Mouse (Mus musculus) neural tube, embryonic 13.5 days (tissue): ENCODE measurements around the gene Pex14. TPM values are rescaled to one million over a fixed set of nuclear protein-coding genes. Genes with fewer than 3 reads are reported as not detected.

ENCODE experiments used
- ATAC-seq: fragments of 200-750 bp; cut with Nextera tagmentation; 2 replicates; pipeline ENCODE4 v1.8.0; 2017; ENCODE audit warnings: low read depth, mild to moderate bottlenecking, moderate TSS enrichment, moderate library complexity
- H3K27ac ChIP-seq: fragments of 300-500 bp; sonication (generic); replicated peaks from 2 replicates; pipeline ENCODE4 v1.5.1; 2015; ENCODE audit warnings: moderate library complexity, mild to moderate bottlenecking, inconsistent platforms
- H3K27me3 ChIP-seq: fragments of 300-500 bp; sonication (generic); 2 replicates; pipeline ENCODE4 v1.6.1; 2015; ENCODE audit warnings: mild to moderate bottlenecking, inconsistent platforms
- H3K36me3 ChIP-seq: fragments of 300-500 bp; sonication (generic); 2 replicates; pipeline ENCODE4 v1.6.1; 2015; ENCODE audit warnings: mild to moderate bottlenecking, inconsistent platforms
- H3K4me1 ChIP-seq: fragments of 300-500 bp; sonication (generic); replicated peaks from 2 replicates; pipeline ENCODE4 v1.6.1; 2015; ENCODE audit warnings: inconsistent platforms
- H3K4me2 ChIP-seq: fragments of 300-500 bp; sonication (generic); 2 replicates; pipeline ENCODE4 v1.6.1; 2015; ENCODE audit warnings: inconsistent platforms, mild to moderate bottlenecking, moderate library complexity
- H3K4me3 ChIP-seq: fragments of 300-500 bp; sonication (generic); 2 replicates; pipeline ENCODE4 v1.5.1; 2015; ENCODE audit warnings: mild to moderate bottlenecking, inconsistent platforms
- H3K9ac ChIP-seq: fragments of 300-500 bp; sonication (generic); 2 replicates; pipeline ENCODE4 v1.6.1; 2015; ENCODE audit warnings: moderate library complexity, mild to moderate bottlenecking, inconsistent platforms
- H3K9me3 ChIP-seq: fragments of 300-500 bp; sonication (generic); 2 replicates; pipeline ENCODE4 v1.6.1; 2016; ENCODE audit warnings: inconsistent platforms
- WGBS: fragments of 180-500 bp; shearing (Covaris S2); methylation state at CpG from one replicate; pipeline ENCODE4 v1.1.7; 2015; 5-methylcytosine and 5-hydroxymethylcytosine counted together
- polyA plus RNA-seq: library from polyadenylated mRNA; unstranded; fragments of >200 nt; fragmentation: Nextera tagmentation; extraction: Ambion mirVana; gene quantifications from 2 replicates; pipeline ENCODE4 v1.2.1, GENCODE M21; 2015

Gene Pex14
- polyA plus RNA-seq, 1 experiment from 2014 or later, result 50.5 TPM

DNA sequence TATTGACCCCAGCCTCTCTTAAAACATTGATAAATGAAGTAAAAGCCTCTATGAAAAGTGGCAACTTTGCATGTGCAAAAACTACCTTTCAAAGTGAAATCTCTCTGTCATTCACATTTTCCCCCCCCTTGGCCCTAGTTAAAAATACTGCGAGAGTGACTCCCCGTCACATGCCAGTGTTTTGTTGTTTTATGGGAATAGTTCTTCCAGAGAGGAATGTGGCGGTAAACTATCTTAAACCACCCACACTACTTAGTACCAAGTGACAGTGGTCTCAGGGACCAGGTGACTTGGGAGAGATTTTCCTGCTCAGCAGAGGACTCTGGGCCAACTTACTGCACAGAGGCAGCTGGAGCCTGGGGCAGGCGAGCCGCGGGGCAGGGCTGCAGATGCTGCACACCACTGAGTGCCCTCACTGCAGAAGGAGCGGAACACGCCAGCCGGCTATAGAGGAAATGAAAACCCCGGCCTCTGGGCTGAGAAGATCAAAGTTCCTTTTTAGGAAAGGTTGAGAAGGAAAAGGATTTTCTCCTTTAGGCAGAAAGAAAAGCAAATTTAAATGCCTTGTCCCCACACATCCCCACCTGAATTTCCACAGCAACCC is 50.9 kb downstream of the Pex14 start:
- H3K27me3 ChIP-seq, result peaks cover 13% of the 10 kb centered on the region
- H3K36me3 ChIP-seq, result no peaks in the 10 kb centered on the region
- peak overlapping the region; percentile 74 for H3K27ac ChIP-seq
- ATAC-seq, result no peak
- no peaks in the 10 kb centered on the region for H3K9me3 ChIP-seq
- peak overlapping the region; percentile 29 for H3K4me2 ChIP-seq
- peaks cover 54% of the 10 kb centered on the region for H3K4me1 ChIP-seq
- WGBS, result 11% methylated on average over 10 of the region's 10 CpGs
- H3K4me3 ChIP-seq, result no peak overlapping the region
- H3K9ac ChIP-seq, result peak overlapping the region; percentile 49

DNA sequence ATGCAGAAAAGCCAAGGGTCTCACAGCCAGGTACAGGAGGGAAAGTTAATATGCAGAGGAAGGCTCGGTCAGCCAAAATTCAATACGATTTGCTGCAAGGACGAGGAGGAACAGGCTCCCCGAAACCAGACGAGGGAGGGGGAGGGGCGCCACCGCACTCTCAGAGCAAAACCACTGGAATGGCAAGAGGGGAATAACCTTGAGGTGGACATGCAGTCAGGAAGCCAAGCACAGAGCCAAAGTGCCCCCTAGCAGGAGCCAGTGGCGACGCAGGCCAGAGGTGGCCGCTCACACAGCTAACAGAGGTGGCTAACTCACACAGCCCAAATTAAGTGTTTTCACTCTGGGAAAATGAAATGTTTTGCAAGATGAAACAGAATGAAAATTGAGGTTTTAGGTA is 52.3 kb downstream of the Pex14 start:
- Histone ChIP-seq H3K9me3 (no peaks in the 10 kb centered on the region), H3K27ac (peak overlapping the region; percentile 64), H3K27me3 (peaks cover 13% of the 10 kb centered on the region), H3K4me1 (peaks cover 54% of the 10 kb centered on the region), H3K4me3 (no peak overlapping the region), H3K36me3 (no peaks in the 10 kb centered on the region), H3K4me2 (no peak overlapping the region), H3K9ac (peak overlapping the region; percentile 52)
- 7% methylated on average over 10 of the region's 10 CpGs for WGBS
- ATAC-seq, result no peak

DNA sequence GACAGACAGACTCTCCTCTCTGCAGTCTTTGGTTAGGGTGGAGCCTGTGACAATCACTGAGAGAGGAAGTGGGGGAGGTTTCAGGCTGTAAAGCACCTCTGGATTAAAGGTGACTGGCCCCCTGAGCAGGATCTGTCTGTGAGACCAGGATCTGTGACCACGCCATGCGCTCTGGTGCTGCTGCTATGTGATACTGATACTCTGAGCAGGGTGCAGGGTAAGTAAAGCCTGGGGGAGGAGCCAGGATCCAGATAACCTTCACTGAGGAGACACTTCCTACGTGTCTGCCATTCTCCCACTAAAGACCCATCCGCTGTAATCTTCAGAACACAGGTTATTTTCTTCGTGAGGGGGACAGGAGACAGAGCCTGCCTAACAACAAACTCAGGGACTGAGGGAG is 53.8 kb downstream of the Pex14 start:
- Histone ChIP-seq H3K4me2 (no peak overlapping the region), H3K36me3 (no peaks in the 10 kb centered on the region), H3K4me1 (peaks cover 58% of the 10 kb centered on the region), H3K27me3 (peaks cover 11% of the 10 kb centered on the region), H3K9ac (peak overlapping the region; percentile 3; the same call in 1 of the 2 replicates), H3K27ac (peak overlapping the region; percentile 10; the same call in 1 of the 2 replicates), H3K4me3 (no peak overlapping the region), H3K9me3 (no peaks in the 10 kb centered on the region)
- WGBS, result 67% methylated on average over 5 of the region's 5 CpGs
- no peak for ATAC-seq

DNA sequence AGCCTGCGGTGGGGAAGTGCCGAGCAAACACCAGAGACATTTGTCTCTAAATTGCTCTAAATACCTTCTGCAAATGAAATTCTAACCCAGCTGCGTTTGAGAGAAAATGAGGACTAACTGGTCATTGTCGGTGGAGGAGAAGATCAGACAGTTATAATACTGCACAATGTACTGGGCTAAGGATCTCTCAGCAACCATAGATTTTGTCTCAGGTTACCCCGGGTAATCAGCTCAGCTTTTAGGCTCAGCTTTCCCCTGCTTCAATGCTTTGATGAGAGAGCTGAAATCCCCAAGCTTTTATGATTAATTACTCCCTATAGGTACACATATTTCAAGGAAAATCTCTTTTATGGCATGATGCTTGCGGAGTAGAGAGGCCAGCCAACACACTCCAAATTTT is 59.4 kb downstream of the Pex14 start:
- H3K9ac ChIP-seq, result peak overlapping the region; percentile 53
- H3K27ac ChIP-seq, result peak overlapping the region; percentile 85

DNA sequence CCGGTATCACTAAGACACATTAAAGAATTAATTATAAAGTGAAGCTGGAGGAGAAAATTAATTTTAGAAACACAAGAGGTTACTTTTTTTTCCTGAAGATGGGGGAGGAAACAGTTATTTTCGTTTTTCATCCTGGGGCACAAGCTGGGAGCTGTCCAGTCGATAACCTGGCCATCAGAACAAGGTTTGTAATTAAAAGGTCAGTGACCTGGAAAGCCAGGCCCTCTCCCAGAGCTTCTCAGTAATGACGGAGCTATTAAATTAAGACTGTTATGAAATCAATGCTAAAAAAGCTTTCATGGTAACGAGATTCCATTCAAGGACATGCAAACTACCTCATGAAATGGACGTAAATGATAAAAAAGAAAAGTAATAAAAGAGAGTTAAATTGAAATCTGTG is 62.0 kb downstream of the Pex14 start:
- peaks cover 52% of the 10 kb centered on the region for H3K4me1 ChIP-seq
- WGBS, result 57% methylated on average over 6 of the region's 6 CpGs
- no peak for ATAC-seq
- H3K9ac ChIP-seq, result no peak overlapping the region
- H3K27ac ChIP-seq, result peak overlapping the region; percentile 54; the same call in 1 of the 2 replicates
- H3K9me3 ChIP-seq, result no peaks in the 10 kb centered on the region
- H3K4me3 ChIP-seq, result no peak overlapping the region
- no peaks in the 10 kb centered on the region for H3K36me3 ChIP-seq
- H3K27me3 ChIP-seq, result no peaks in the 10 kb centered on the region
- H3K4me2 ChIP-seq, result no peak overlapping the region

More for the DNA sequence above, 59.4 kb downstream of the Pex14 start:
- no peaks in the 10 kb centered on the region for H3K36me3 ChIP-seq
- H3K4me2 ChIP-seq, result no peak overlapping the region
- H3K4me3 ChIP-seq, result no peak overlapping the region
- no peaks in the 10 kb centered on the region for H3K27me3 ChIP-seq
- WGBS, result 33% methylated on average over 6 of the region's 6 CpGs
- H3K4me1 ChIP-seq, result peaks cover 52% of the 10 kb centered on the region
- ATAC-seq, result no peak
- H3K9me3 ChIP-seq, result no peaks in the 10 kb centered on the region

DNA sequence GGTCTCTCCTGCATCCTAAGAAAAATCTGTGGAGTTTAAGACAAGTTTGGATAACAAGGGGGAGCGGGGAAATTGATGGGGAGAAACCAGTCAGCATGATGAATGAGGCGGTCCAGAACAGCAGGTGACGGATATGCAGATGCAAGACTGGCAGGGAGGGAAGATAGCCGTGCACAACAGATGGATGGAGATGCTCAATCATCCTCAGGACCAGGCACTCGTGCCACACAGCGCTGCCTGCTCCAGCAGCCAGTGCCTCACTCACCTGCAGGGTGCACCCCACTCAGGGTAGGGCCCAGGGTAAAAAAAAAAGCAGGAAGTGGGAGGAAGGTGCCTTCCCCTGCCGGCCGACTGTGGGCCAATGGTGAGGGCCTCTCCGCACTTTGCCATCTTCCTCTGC is 63.1 kb downstream of the Pex14 start:
- H3K27me3 ChIP-seq, result no peaks in the 10 kb centered on the region
- peak overlapping the region; percentile 54 for H3K27ac ChIP-seq
- no peak overlapping the region for H3K4me3 ChIP-seq
- no peaks in the 10 kb centered on the region for H3K36me3 ChIP-seq
- 24% methylated on average over 9 of the region's 9 CpGs for WGBS
- H3K4me1 ChIP-seq, result peaks cover 52% of the 10 kb centered on the region
- 0 out of 2 replicates have a peak, but pooled peaks have one; percentile 49 for ATAC-seq
- no peaks in the 10 kb centered on the region for H3K9me3 ChIP-seq
- no peak overlapping the region for H3K4me2 ChIP-seq
- H3K9ac ChIP-seq, result no peak overlapping the region

DNA sequence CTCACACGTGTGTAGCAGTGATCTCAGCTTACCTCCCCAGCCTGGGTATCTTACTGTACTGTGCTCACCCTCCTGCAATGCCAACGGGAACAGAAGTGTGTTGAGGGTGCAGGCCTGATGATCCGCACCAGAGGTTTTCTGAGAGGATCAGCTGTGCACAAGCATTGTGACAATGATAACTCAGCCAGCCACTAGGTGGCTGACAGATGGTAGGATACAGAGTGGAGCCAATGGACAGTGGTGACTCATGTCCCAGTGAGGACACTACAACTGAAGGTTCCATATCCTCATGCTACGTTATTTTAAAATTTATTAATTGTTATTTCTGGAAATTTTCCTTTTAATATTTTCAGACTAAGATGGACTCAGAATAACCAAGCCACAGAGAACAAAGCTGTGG is 68.2 kb downstream of the Pex14 start:
- H3K27me3 ChIP-seq, result no peaks in the 10 kb centered on the region
- no peak overlapping the region for H3K9ac ChIP-seq
- H3K27ac ChIP-seq, result no peak overlapping the region
- H3K4me3 ChIP-seq, result no peak overlapping the region
- H3K4me1 ChIP-seq, result peaks cover 26% of the 10 kb centered on the region
- 69% methylated on average over 4 of the region's 4 CpGs for WGBS
- H3K36me3 ChIP-seq, result no peaks in the 10 kb centered on the region
- no peak for ATAC-seq
- H3K9me3 ChIP-seq, result no peaks in the 10 kb centered on the region
- no peak overlapping the region for H3K4me2 ChIP-seq

DNA sequence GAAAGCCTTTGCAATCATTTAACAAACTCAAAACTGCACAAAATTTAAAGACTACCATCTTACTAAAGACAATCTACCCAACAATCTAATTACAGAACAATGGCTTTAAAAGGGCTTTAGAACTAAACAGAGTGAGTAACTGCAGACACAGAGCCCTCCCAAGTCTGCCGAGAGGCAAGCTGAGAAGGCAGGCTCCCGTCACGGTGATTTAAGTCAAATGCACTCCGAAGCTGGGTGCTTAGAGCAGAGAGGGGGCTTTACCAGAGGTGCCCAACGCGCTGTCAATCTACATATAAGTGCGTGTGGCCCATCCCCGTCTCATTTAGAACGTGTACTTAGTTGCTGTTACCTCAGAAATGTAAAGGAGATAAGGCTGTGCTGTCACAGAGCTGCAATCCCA is 72.1 kb downstream of the Pex14 start:
- no peak overlapping the region for H3K4me2 ChIP-seq
- H3K9me3 ChIP-seq, result no peaks in the 10 kb centered on the region
- peaks cover 27% of the 10 kb centered on the region for H3K4me1 ChIP-seq
- no peak overlapping the region for H3K27ac ChIP-seq
- H3K27me3 ChIP-seq, result no peaks in the 10 kb centered on the region
- no peak overlapping the region for H3K9ac ChIP-seq
- H3K4me3 ChIP-seq, result no peak overlapping the region
- 16% methylated on average over 9 of the region's 9 CpGs for WGBS
- H3K36me3 ChIP-seq, result no peaks in the 10 kb centered on the region
- no peak for ATAC-seq

DNA sequence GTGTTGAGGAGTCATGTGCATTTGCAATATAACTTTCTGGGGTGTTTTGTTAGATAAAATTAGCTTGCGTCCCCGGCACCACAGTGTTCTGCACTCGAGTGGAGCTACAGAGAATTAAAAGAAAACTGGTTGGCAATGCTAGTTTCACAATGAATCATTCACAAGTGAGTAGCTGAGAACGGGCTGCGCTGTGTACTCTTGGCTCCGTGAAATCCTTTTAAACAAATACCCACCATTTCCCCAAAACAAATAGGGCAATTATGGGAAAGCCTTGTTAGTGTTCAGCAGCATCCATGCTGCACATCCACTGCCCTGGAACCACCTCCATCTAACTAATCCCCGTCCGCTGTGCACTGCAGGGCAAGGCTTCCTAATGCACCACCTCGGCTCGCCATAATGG is 74.4 kb downstream of the Pex14 start:
- no peak overlapping the region for H3K27ac ChIP-seq
- H3K36me3 ChIP-seq, result no peaks in the 10 kb centered on the region
- no peak for ATAC-seq
- H3K27me3 ChIP-seq, result no peaks in the 10 kb centered on the region
- H3K9me3 ChIP-seq, result no peaks in the 10 kb centered on the region
- H3K4me1 ChIP-seq, result peaks cover 31% of the 10 kb centered on the region
- no peak overlapping the region for H3K4me3 ChIP-seq
- H3K9ac ChIP-seq, result no peak overlapping the region
- 53% methylated on average over 10 of the region's 10 CpGs for WGBS
- H3K4me2 ChIP-seq, result no peak overlapping the region

DNA sequence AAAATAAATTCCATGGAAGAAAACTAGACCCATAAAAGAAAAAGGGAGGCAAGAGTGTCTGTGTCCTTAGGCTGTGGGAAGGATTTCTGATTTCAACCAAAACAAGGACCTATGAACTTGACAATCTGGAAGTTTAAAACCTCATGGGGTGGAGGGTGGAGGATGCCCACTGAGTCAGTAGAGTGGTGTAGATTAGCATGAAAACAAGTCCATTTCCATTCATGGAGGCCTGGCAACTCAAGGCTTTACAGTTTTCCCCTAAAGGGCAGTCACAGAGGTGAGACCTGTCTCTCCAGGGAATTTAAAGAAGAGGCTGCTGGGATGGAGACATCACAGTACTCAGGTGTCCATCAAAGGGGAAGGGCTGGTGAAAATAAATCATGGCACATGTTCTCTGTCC is 78.7 kb downstream of the Pex14 start:
- no peaks in the 10 kb centered on the region for H3K27me3 ChIP-seq
- no peak overlapping the region for H3K4me3 ChIP-seq
- H3K36me3 ChIP-seq, result no peaks in the 10 kb centered on the region
- no peak overlapping the region for H3K4me2 ChIP-seq
- no peaks in the 10 kb centered on the region for H3K9me3 ChIP-seq
- no peak for ATAC-seq
- H3K4me1 ChIP-seq, result peaks cover 18% of the 10 kb centered on the region; the same call in 1 of the 2 replicates
- no peak overlapping the region for H3K9ac ChIP-seq
- H3K27ac ChIP-seq, result no peak overlapping the region

DNA sequence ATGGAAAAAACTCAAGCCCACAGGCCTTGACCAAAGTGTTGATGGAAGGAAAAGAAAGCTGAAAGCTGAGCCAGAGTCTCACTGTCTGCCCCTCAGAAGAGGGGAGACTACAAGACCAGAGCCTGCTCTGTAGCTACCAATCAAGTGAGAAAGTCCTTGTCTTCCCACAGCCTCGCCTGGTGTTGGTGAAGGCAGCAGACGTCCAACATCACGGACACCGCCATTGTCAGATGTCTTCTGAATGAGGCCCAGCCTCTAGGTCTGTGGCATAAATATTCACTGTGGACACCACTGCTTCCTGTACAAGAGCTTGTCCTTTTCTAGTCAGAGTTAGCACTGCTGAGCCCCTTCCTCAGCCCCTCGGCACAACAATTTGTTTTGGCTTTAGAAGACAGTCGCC is 80.2 kb downstream of the Pex14 start:
- no peaks in the 10 kb centered on the region for H3K36me3 ChIP-seq
- no peak overlapping the region for H3K27ac ChIP-seq
- H3K9ac ChIP-seq, result no peak overlapping the region
- no peak for ATAC-seq
- H3K4me1 ChIP-seq, result peaks cover 11% of the 10 kb centered on the region; the same call in 1 of the 2 replicates
- no peaks in the 10 kb centered on the region for H3K9me3 ChIP-seq
- no peak overlapping the region for H3K4me2 ChIP-seq
- no peak overlapping the region for H3K4me3 ChIP-seq
- 83% methylated on average over 6 of the region's 6 CpGs for WGBS
- H3K27me3 ChIP-seq, result no peaks in the 10 kb centered on the region

DNA sequence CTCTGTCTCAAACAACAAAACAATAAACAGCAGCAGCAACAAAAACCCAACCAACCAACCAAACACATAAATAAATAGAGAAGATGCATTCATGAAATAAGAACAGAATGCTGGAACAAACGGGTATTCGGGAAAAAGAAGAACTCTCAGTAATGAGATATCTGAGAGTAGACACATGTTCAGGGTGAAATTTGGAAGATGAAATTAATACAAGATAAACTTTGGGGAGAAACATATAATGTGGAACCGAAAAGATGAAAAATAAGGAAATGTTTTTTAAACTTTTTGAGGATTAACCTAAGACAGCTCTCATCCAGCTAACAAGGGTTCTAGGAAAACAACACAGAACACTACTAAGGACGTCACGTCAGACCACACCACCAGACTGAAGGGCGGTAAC is 92.9 kb downstream of the Pex14 start:
- Histone ChIP-seq H3K4me3 (no peak overlapping the region), H3K4me2 (no peak overlapping the region), H3K27me3 (no peaks in the 10 kb centered on the region), H3K9ac (no peak overlapping the region), H3K27ac (no peak overlapping the region), H3K4me1 (no peaks in the 10 kb centered on the region), H3K9me3 (no peaks in the 10 kb centered on the region), H3K36me3 (no peaks in the 10 kb centered on the region)
- 93% methylated on average over 6 of the region's 6 CpGs for WGBS
- ATAC-seq, result no peak

DNA sequence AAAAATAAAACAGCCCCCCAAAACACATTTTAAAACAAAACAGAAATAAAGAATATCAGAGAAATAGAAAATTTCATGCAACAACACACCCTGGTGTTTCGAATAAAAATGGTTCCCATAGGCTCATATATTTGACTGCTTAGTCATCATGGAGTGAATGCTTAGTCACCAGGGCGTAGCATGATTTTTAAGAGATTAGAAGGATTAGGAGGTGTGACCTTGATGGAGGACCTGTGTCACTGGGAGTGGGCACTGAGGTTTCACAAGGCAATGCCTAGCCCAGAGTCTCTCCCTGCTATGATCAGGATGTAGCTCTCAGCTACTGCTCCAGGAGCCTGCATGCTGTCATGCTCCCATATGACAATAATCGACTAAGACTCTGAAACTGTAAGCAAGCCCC is 93.6 kb downstream of the Pex14 start:
- no peak for ATAC-seq
- Histone ChIP-seq H3K4me2 (no peak overlapping the region), H3K36me3 (no peaks in the 10 kb centered on the region), H3K4me3 (no peak overlapping the region), H3K4me1 (no peaks in the 10 kb centered on the region), H3K9ac (no peak overlapping the region), H3K9me3 (no peaks in the 10 kb centered on the region), H3K27ac (no peak overlapping the region), H3K27me3 (no peaks in the 10 kb centered on the region)
- 96% methylated on average over 3 of the region's 3 CpGs for WGBS
